Mouse (Mus musculus) liver, adult 2 months (tissue): ENCODE data around the gene Serac1. TPM values are rescaled to one million over a fixed set of nuclear protein-coding genes. Genes with fewer than 3 reads are reported as not detected.

ENCODE experiments used
- DNase-seq: peaks from one replicate; pipeline ENCODE4 v3.0.0-alpha.2; 2011; ENCODE audit warnings: low read depth, low spot score; ENCODE audit errors: extremely low read depth
- H3K27ac ChIP-seq: fragments of 200-500 bp; replicated peaks from 2 replicates; pipeline ENCODE4 v1.5.1; 2012; ENCODE audit warnings: low read depth, mild to moderate bottlenecking, control low read depth, inconsistent platforms, low read length; ENCODE audit not compliant: insufficient read depth
- H3K27me3 ChIP-seq: fragments of 200-500 bp; 2 replicates; pipeline ENCODE4 v1.6.1; 2012; ENCODE audit warnings: mild to moderate bottlenecking, moderate library complexity, low read length, inconsistent platforms; ENCODE audit not compliant: control insufficient read depth, insufficient read depth
- H3K36me3 ChIP-seq: fragments of 200-500 bp; 2 replicates; pipeline ENCODE4 v1.6.1; 2012; ENCODE audit warnings: low read length, inconsistent platforms; ENCODE audit not compliant: control insufficient read depth, insufficient read depth
- H3K4me1 ChIP-seq: fragments of 200-500 bp; 2 replicates; pipeline ENCODE4 v1.6.1; 2011; ENCODE audit warnings: low read length; ENCODE audit not compliant: control insufficient read depth, insufficient read depth
- H3K4me3 ChIP-seq: fragments of 200-500 bp; 2 replicates; pipeline ENCODE4 v1.5.1; 2011; ENCODE audit warnings: low read depth, mild to moderate bottlenecking, control low read depth, low read length, moderate library complexity; ENCODE audit not compliant: insufficient read depth
- H3K79me2 ChIP-seq: fragments of 200-500 bp; 2 replicates; pipeline ENCODE4 v1.6.1; 2012; ENCODE audit warnings: inconsistent platforms, mild to moderate bottlenecking, low read length, moderate library complexity; ENCODE audit not compliant: control insufficient read depth, insufficient read depth
- H3K9ac ChIP-seq: fragments of 200-500 bp; 2 replicates; pipeline ENCODE4 v1.6.1; 2012; ENCODE audit warnings: low read depth, mild to moderate bottlenecking, control low read depth, inconsistent platforms, low read length
- CTCF ChIP-seq: fragments of 200-500 bp; IDR thresholded peaks from 2 replicates; pipeline ENCODE4 v1.5.1; 2011; ENCODE audit warnings: low read depth, low read length, control low read depth
- POLR2A ChIP-seq: fragments of 200-500 bp; IDR thresholded peaks from 2 replicates; pipeline ENCODE4 v1.6.1; 2011; ENCODE audit warnings: low read length, control low read depth; ENCODE audit not compliant: insufficient read depth; ENCODE audit errors: extremely low read depth
- WGBS: fragments of 180-500 bp; shearing (Covaris S2); methylation state at CpG from one replicate; pipeline ENCODE4 v1.1.7; 2018; 5-methylcytosine and 5-hydroxymethylcytosine counted together
- polyA plus RNA-seq: library from polyadenylated mRNA; depleted of rRNA; stranded (reverse); fragments of >200 nt; gene quantifications from 2 replicates; pipeline ENCODE4 v1.2.3, GENCODE M21; 2012
- total RNA-seq: library from RNA; depleted of rRNA; stranded (reverse); fragments of >200 nt; gene quantifications from 2 replicates; pipeline ENCODE4 v1.2.3, GENCODE M21; 2014

The Serac1 gene
- total and polyA plus RNA-seq, 2 experiments: 2.0 to 3.9 TPM

DNA sequence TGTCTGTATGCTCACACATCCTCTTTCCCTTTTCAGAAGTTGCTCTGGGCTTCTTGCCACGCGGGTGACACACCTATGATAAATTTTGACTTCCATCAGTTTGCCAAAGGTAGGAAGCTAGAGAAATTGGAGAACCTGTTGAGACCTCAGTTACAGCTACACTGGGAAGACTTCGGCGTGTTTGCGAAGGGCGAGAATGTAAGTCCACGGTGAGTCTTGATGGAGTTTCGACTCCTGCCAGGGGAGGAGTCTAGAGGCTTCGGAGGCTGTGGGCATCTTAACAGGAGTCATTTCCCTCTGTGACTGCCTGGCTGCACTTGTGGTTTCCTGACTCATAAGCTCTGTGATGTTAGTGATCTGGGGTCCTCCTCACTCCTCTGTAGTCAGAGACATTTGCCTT is 71.6 kb downstream of the Serac1 start:
- Histone ChIP-seq H3K4me1 (peaks cover 10% of the 10 kb centered on the region), H3K9ac (no peak overlapping the region), H3K4me3 (no peak overlapping the region), H3K36me3 (no peaks in the 10 kb centered on the region), H3K79me2 (no peaks in the 10 kb centered on the region), H3K27me3 (no peaks in the 10 kb centered on the region), H3K27ac (no peak overlapping the region)
- 87% methylated on average over 9 of the region's 9 CpGs for WGBS
- DNase-seq: no peak
- TF ChIP-seq CTCF: no peak
- TF ChIP-seq POLR2A: no peak

DNA sequence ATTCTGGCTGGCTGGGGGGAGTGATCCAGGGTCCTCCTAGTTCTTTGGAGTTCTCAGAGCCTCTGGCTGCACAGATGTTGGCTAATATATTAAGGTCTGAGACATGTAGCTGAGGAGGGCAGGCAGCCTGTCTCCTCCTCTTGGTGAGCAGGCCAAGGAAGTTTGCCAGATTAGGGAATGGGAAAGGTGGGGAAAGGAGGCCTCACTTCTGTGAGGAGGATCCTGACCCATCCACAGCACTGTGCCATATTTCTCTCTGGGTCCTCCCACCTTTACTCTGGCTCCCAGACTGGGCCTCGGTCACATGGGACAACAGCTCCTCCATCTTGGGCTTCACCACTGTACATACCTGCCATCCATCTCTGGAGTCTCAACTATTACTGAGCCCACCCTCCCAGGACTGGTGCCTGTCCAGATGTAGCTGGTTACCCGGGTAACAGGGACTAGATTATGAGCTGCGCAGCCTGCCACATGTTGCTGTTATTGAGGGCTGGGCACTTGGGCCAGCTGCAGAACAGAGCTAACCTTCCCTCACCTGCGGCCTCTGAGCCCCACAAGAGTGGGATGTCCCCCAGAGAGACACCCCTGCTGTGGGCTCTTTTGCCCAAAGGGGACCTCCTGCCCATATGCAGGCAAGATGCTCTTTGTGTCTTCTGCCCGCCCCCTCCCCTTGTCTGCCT is 72.3 kb downstream of the Serac1 start:
- no peak for DNase-seq
- H3K27me3 ChIP-seq: no peaks in the 10 kb centered on the region
- no peak overlapping the region for H3K9ac ChIP-seq
- no peak for TF ChIP-seq POLR2A
- TF ChIP-seq CTCF: no peak
- H3K4me1 ChIP-seq: peaks cover 10% of the 10 kb centered on the region
- 86% methylated on average over 5 of the region's 5 CpGs for WGBS
- no peak overlapping the region for H3K27ac ChIP-seq
- H3K4me3 ChIP-seq: no peak overlapping the region
- no peaks in the 10 kb centered on the region for H3K36me3 ChIP-seq
- H3K79me2 ChIP-seq: no peaks in the 10 kb centered on the region

DNA sequence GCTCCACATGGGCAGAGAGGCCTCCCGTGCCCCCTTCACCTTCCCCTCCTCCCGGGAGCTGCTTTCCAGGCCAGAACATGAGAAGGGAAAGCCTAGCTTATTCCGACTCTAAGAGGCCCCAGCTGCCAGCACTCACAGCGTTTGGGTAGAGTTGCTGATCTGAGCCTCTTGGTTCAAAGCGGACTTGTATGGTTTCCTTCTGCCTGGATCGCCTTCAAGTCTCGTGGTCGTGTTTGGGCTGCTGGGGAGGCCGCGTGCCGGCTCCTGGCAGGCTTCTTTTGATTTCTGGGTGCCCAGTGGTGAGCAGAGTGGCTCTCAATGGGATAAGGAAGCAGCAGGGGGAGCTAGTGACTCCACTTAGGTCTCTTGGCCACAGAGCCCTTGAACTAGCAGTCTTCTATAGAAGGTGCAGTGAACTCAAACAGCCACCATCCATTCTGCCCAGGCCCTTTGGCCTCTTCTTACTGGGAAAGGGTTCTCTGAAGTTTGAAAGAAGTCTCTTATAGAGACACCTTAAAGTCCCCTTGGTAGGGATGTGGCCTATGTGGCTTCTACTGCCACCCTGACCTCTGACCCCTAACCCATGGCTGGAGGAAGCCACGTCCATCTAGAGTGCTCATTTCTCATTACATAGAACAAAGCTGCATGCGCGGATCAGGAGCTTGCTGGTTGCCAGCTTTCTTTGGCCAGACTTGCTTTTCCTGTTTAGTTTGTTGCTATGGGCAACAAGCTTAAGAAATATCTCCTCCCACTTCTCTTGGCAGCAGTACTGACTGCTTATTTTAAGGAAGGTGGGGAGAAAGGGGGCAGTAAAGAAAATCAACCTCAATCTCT is 73.7 kb downstream of the Serac1 start:
- Histone ChIP-seq H3K4me3 (no peak overlapping the region), H3K27ac (peak overlapping the region; percentile 23; the same call in 1 of the 2 replicates), H3K9ac (no peak overlapping the region), H3K36me3 (no peaks in the 10 kb centered on the region), H3K27me3 (no peaks in the 10 kb centered on the region), H3K79me2 (no peaks in the 10 kb centered on the region), H3K4me1 (peaks cover 10% of the 10 kb centered on the region)
- 39% methylated on average over 14 of the region's 14 CpGs for WGBS
- peak; percentile 89 for DNase-seq
- TF ChIP-seq POLR2A (no peak), CTCF (peak; percentile 14; the same call in 1 of the 2 replicates)

DNA sequence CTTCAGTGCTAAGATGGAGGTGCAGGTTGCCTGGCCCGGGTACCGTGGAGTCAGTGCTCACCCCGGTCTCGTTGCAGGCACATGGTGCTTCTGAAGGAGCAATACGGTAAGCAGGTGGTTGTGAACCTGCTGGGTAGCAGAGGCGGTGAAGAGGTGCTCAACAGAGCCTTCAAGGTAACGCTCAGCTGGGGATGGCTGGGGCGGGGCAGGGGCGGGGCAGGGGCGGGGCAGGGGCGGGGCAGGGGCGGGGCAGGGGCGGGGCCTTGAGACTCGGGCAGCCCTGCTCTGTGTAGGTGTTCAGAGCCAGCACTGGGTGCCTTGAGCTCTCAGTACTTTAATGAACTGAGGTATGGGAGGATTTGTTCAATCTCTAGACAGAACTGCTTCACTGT is 74.3 kb downstream of the Serac1 start:
- H3K4me3 ChIP-seq: no peak overlapping the region
- H3K79me2 ChIP-seq: no peaks in the 10 kb centered on the region
- TF ChIP-seq CTCF: no peak
- TF ChIP-seq POLR2A: no peak
- H3K36me3 ChIP-seq: no peaks in the 10 kb centered on the region
- peak overlapping the region; percentile 23; the same call in 1 of the 2 replicates for H3K27ac ChIP-seq
- H3K27me3 ChIP-seq: no peaks in the 10 kb centered on the region
- 26% methylated on average over 14 of the region's 14 CpGs for WGBS
- no peak for DNase-seq
- peaks cover 10% of the 10 kb centered on the region for H3K4me1 ChIP-seq
- no peak overlapping the region for H3K9ac ChIP-seq

DNA sequence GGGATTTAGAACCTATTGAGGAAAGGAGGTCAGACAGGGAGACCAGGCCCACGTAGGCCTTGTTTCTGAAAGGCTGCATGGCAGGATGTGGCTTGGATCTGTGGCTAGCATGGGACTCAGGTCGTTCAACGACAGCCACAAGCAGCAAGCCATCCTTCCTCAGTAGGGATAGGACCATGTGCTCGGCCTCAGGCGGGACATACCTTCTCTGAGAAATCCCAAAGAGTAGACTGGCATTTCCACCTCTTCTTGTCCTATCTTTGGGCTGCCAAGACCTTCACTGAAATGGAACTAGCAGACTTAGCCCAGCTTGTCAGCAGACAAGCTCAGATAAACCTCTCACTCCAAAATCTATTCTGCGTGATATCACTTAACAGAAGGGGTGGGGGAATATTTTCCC is 75.9 kb downstream of the Serac1 start:
- Histone ChIP-seq H3K27me3 (no peaks in the 10 kb centered on the region), H3K4me1 (peaks cover 16% of the 10 kb centered on the region), H3K4me3 (no peak overlapping the region), H3K27ac (no peak overlapping the region), H3K9ac (no peak overlapping the region), H3K36me3 (no peaks in the 10 kb centered on the region), H3K79me2 (no peaks in the 10 kb centered on the region)
- no peak for TF ChIP-seq POLR2A
- no peak for TF ChIP-seq CTCF
- DNase-seq: no peak
- 90% methylated on average over 6 of the region's 6 CpGs for WGBS

DNA sequence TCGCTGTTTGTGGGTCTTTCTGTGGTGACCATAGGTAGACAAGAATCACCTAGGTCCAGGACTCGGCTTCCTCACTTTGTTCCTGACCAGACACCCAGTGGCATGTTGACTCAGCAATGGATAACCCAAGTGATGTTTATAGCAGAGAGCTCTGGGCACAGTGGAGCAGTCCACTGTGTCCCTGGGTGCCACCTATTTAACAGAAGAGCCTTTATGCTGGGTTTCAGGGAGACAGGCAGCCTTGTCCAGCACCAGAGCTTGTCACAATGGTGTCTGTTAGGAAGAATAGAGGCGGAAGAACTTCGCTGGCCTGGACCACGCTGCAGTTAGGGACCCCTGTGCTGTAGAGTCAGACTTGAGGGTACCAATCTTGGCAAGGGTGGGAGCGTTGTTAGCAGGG is 77.0 kb downstream of the Serac1 start:
- 96% methylated on average over 6 of the region's 6 CpGs for WGBS
- H3K4me3 ChIP-seq: no peak overlapping the region
- H3K27me3 ChIP-seq: no peaks in the 10 kb centered on the region
- DNase-seq: no peak
- no peak overlapping the region for H3K9ac ChIP-seq
- peaks cover 21% of the 10 kb centered on the region for H3K4me1 ChIP-seq
- H3K27ac ChIP-seq: no peak overlapping the region
- TF ChIP-seq POLR2A: no peak
- TF ChIP-seq CTCF: no peak
- H3K79me2 ChIP-seq: no peaks in the 10 kb centered on the region
- H3K36me3 ChIP-seq: no peaks in the 10 kb centered on the region
